In the genomic region with DNA sequence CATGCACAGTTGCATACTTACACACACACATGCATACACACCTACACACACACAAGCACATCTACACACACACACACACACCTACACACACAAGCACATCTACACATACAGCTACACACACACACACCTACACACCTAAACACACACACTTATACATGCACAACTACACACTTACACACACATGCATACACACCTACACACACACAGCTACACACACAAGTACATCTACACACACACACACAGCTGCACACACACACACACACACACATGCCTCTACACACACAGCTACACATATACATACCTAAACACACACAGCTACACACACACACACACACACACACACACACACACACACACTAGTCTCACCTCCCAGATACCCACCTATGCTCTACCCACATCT, we compare ENCODE assay signal across 51 mouse cellular contexts. TPM values are rescaled to one million over a fixed set of nuclear protein-coding genes. Genes with fewer than 3 reads are reported as not detected.
"Had no signal": no experiment of that assay in that cellular context is flagged by ENCODE, and none has a peak within 500 bp of the region (broad histone marks: within the 10 kb centered on the region; RNA-seq: fewer than 3 reads in every experiment).

No protein-coding gene starts in this region.

- H3K27ac ChIP-seq: heart, embryonic 13.5 days; heart, embryonic 15.5 days; hindbrain, embryonic 10.5 days; hindbrain, embryonic 12.5 days; hindbrain, embryonic 13.5 days; hindbrain, embryonic 14.5 days; hindbrain, embryonic 15.5 days; hindbrain, postnatal 0 days; intestine, embryonic 15.5 days; kidney, embryonic 15.5 days; kidney, postnatal 0 days; layer of hippocampus, adult 2 months; left cerebral cortex, adult 2 months had no signal

- H3K4me1 ChIP-seq: heart, embryonic 12.5 days; heart, embryonic 13.5 days; heart, embryonic 15.5 days; hindbrain, embryonic 10.5 days; hindbrain, embryonic 12.5 days; hindbrain, embryonic 13.5 days; hindbrain, embryonic 15.5 days; intestine, embryonic 15.5 days; kidney, embryonic 15.5 days had no signal

- H3K27me3 ChIP-seq: hindbrain, embryonic 12.5 days; hindbrain, embryonic 13.5 days; hindbrain, embryonic 15.5 days; intestine, embryonic 15.5 days; kidney, embryonic 15.5 days had no signal

- H3K9ac ChIP-seq: heart, embryonic 12.5 days; heart, embryonic 13.5 days; heart, embryonic 15.5 days; hindbrain, embryonic 12.5 days; hindbrain, embryonic 13.5 days; hindbrain, embryonic 14.5 days; hindbrain, embryonic 15.5 days; intestine, embryonic 15.5 days; kidney, embryonic 15.5 days had no signal

- H3K36me3 ChIP-seq: heart, embryonic 12.5 days; heart, embryonic 13.5 days; heart, embryonic 15.5 days; hindbrain, embryonic 10.5 days; hindbrain, embryonic 12.5 days; hindbrain, embryonic 13.5 days; hindbrain, embryonic 15.5 days; intestine, embryonic 15.5 days; kidney, embryonic 15.5 days had no signal

- H3K4me3 ChIP-seq: heart, embryonic 12.5 days; heart, embryonic 13.5 days; heart, embryonic 15.5 days; hindbrain, embryonic 10.5 days; hindbrain, embryonic 12.5 days; hindbrain, embryonic 13.5 days; hindbrain, embryonic 15.5 days; intestine, embryonic 15.5 days; kidney, embryonic 15.5 days; layer of hippocampus, adult 2 months; left cerebral cortex, adult 2 months had no signal

- H3K9me3 ChIP-seq: heart, embryonic 12.5 days; heart, embryonic 13.5 days; heart, embryonic 15.5 days; hindbrain, embryonic 10.5 days; hindbrain, embryonic 12.5 days; hindbrain, embryonic 13.5 days; hindbrain, embryonic 15.5 days; intestine, embryonic 15.5 days; kidney, embryonic 15.5 days had no signal

- DNase-seq: heart, postnatal 10 days; heart, postnatal 14 days; heart, postnatal 36 days; heart, postnatal 4 days; kidney, adult 11 months; kidney, adult 18-20 months; kidney, adult 2 months; kidney, adult 8-10 months; kidney, adult 9 months; kidney, postnatal 10 days; kidney, postnatal 14 days; kidney, postnatal 25 days; kidney, postnatal 36 days; kidney, postnatal 4 days; layer of hippocampus, adult 9-11 months; layer of hippocampus, postnatal 36 days had no signal

RNA-seq across cellular contexts. Expression of a gene that starts 12.3 kb away (rescaled TPM):
- total RNA-seq: heart, postnatal 10 days; heart, postnatal 14 days; heart, postnatal 25 days; heart, postnatal 36 days; heart, postnatal 4 days; hematopoietic stem cell, adult 5-6 weeks; layer of hippocampus, adult 18-20 months; layer of hippocampus, adult 2 months; layer of hippocampus, adult 8-10 months; layer of hippocampus, postnatal 10 days; layer of hippocampus, postnatal 14 days; layer of hippocampus, postnatal 25 days; layer of hippocampus, postnatal 36 days; left cerebral cortex, adult 18-20 months; left cerebral cortex, adult 2 months; left cerebral cortex, adult 8-10 months had no signal
- polyA plus RNA-seq: heart, embryonic 11.5 days; heart, embryonic 12.5 days; heart, embryonic 13.5 days; heart, embryonic 14.5 days; heart, embryonic 15.5 days; heart, postnatal 0 days; hindbrain, embryonic 10.5 days; hindbrain, embryonic 11.5 days; hindbrain, embryonic 12.5 days; inflammation-experienced regulatory T-cells, adult 6 months; intestine, embryonic 14.5 days; intestine, embryonic 15.5 days; intestine, embryonic 16.5 days; intestine, postnatal 0 days; kidney, adult 2 months; kidney, embryonic 14.5 days; kidney, embryonic 15.5 days; kidney, embryonic 16.5 days; kidney, postnatal 0 days; large intestine, adult 2 months had no signal

RNA-seq across cellular contexts. Expression of a gene that starts 18.0 kb away (rescaled TPM):
- total RNA-seq: heart, postnatal 10 days; heart, postnatal 25 days; heart, postnatal 36 days; heart, postnatal 4 days; hematopoietic stem cell, adult 5-6 weeks; hindbrain, postnatal 0 days; layer of hippocampus, postnatal 10 days; left cerebral cortex, adult 18-20 months; left cerebral cortex, adult 2 months; left cerebral cortex, adult 8-10 months had no signal
- polyA plus RNA-seq: heart, embryonic 14.5 days; heart, postnatal 0 days; hindbrain, embryonic 14.5 days; inflammation-experienced regulatory T-cells, adult 6 months; intestine, embryonic 14.5 days; kidney, embryonic 14.5 days had no signal

RNA-seq across cellular contexts. Expression of a gene that starts 36.5 kb away (rescaled TPM):
- total RNA-seq: heart, postnatal 10 days; heart, postnatal 14 days; heart, postnatal 25 days; heart, postnatal 36 days; heart, postnatal 4 days; hematopoietic stem cell, adult 5-6 weeks; hindbrain, postnatal 0 days; layer of hippocampus, adult 18-20 months; layer of hippocampus, adult 2 months; layer of hippocampus, adult 8-10 months; layer of hippocampus, postnatal 10 days; layer of hippocampus, postnatal 14 days; layer of hippocampus, postnatal 25 days; layer of hippocampus, postnatal 36 days; left cerebral cortex, adult 18-20 months; left cerebral cortex, adult 2 months; left cerebral cortex, adult 8-10 months had no signal
- polyA plus RNA-seq: heart, embryonic 11.5 days; heart, embryonic 12.5 days; heart, embryonic 13.5 days; heart, embryonic 14.5 days; heart, postnatal 0 days; hindbrain, embryonic 10.5 days; hindbrain, embryonic 11.5 days; hindbrain, embryonic 12.5 days; hindbrain, embryonic 13.5 days; hindbrain, embryonic 14.5 days; inflammation-experienced regulatory T-cells, adult 6 months; intestine, embryonic 14.5 days; kidney, adult 2 months; kidney, embryonic 14.5 days; kidney, postnatal 0 days; large intestine, adult 2 months had no signal

RNA-seq across cellular contexts. Expression of a gene that starts 50.6 kb away (rescaled TPM):
- total RNA-seq: heart, postnatal 25 days; heart, postnatal 36 days; hematopoietic stem cell, adult 5-6 weeks; hindbrain, postnatal 0 days; layer of hippocampus, adult 18-20 months; layer of hippocampus, adult 2 months; layer of hippocampus, adult 8-10 months; layer of hippocampus, postnatal 10 days; layer of hippocampus, postnatal 14 days; layer of hippocampus, postnatal 25 days; layer of hippocampus, postnatal 36 days; left cerebral cortex, adult 18-20 months; left cerebral cortex, adult 2 months; left cerebral cortex, adult 8-10 months had no signal
- polyA plus RNA-seq: heart, embryonic 11.5 days; heart, embryonic 12.5 days; heart, embryonic 13.5 days; heart, embryonic 14.5 days; heart, embryonic 15.5 days; hindbrain, embryonic 10.5 days; hindbrain, embryonic 11.5 days; hindbrain, embryonic 12.5 days; hindbrain, embryonic 13.5 days; hindbrain, embryonic 14.5 days; hindbrain, embryonic 15.5 days; hindbrain, embryonic 16.5 days; hindbrain, postnatal 0 days; intestine, embryonic 14.5 days; intestine, embryonic 15.5 days; intestine, embryonic 16.5 days; kidney, adult 2 months; kidney, embryonic 14.5 days; kidney, embryonic 15.5 days; kidney, embryonic 16.5 days; kidney, postnatal 0 days; large intestine, adult 2 months had no signal

RNA-seq across cellular contexts. Expression of a gene that starts 55.6 kb away (rescaled TPM):
- total RNA-seq: heart, postnatal 10 days; heart, postnatal 14 days; heart, postnatal 25 days; heart, postnatal 36 days; heart, postnatal 4 days; hematopoietic stem cell, adult 5-6 weeks; hindbrain, postnatal 0 days; layer of hippocampus, adult 18-20 months; layer of hippocampus, adult 2 months; layer of hippocampus, adult 8-10 months; layer of hippocampus, postnatal 10 days; layer of hippocampus, postnatal 14 days; layer of hippocampus, postnatal 25 days; layer of hippocampus, postnatal 36 days; left cerebral cortex, adult 18-20 months; left cerebral cortex, adult 2 months; left cerebral cortex, adult 8-10 months had no signal
- polyA plus RNA-seq: heart, embryonic 11.5 days; heart, embryonic 12.5 days; heart, embryonic 13.5 days; heart, embryonic 14.5 days; heart, embryonic 15.5 days; heart, postnatal 0 days; hindbrain, embryonic 10.5 days; hindbrain, embryonic 11.5 days; hindbrain, embryonic 12.5 days; hindbrain, embryonic 13.5 days; hindbrain, embryonic 14.5 days; hindbrain, postnatal 0 days; inflammation-experienced regulatory T-cells, adult 6 months; intestine, embryonic 14.5 days; intestine, embryonic 15.5 days; intestine, embryonic 16.5 days; intestine, postnatal 0 days; kidney, adult 2 months; kidney, embryonic 14.5 days; kidney, embryonic 15.5 days; kidney, embryonic 16.5 days; kidney, postnatal 0 days; large intestine, adult 2 months had no signal
